Mouse (Mus musculus) spleen, postnatal 36 days (tissue): Measurements from ENCODE around the gene Csrp1.
A peak's percentile ranks its signal among the peaks of the same experiment; 100 is the strongest.

ENCODE experiments used
- DNase-seq, 2 experiments: peaks; one replicate each; pipeline ENCODE4 v3.0.0; 2022; ENCODE audit warnings: low spot score in 2 of 2, mixed read lengths in 1 of 2

The Csrp1 gene

GRCm38 (mm10) chr1:135698046-135698445 lies 21.8 kb upstream of the Csrp1 start:
- no peak for DNase-seq

DNA sequence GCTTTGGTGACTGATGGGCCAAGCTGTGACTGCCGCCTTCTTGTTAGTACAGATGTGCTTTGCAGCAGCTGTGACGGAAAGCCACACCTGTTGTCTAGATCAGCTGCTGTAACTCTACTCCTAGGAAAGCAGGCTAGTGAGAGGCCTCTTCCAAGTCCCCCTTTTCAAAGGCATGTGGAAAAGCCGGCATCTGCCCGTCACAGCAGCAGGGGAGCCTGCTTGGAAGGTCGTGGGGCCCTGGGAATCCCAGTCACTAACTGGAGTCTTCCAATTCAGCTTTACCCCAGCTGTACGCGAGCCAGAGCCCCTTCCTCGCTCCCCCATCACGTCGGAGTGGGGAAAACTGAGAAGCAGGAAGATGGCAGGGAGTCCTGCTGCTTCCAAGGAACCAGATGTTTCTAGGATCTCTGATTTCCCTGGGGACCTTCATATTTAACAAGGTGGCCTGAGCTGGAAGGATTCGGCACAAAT lies 21.4 kb upstream of the Csrp1 start:
- no peak for DNase-seq

DNA sequence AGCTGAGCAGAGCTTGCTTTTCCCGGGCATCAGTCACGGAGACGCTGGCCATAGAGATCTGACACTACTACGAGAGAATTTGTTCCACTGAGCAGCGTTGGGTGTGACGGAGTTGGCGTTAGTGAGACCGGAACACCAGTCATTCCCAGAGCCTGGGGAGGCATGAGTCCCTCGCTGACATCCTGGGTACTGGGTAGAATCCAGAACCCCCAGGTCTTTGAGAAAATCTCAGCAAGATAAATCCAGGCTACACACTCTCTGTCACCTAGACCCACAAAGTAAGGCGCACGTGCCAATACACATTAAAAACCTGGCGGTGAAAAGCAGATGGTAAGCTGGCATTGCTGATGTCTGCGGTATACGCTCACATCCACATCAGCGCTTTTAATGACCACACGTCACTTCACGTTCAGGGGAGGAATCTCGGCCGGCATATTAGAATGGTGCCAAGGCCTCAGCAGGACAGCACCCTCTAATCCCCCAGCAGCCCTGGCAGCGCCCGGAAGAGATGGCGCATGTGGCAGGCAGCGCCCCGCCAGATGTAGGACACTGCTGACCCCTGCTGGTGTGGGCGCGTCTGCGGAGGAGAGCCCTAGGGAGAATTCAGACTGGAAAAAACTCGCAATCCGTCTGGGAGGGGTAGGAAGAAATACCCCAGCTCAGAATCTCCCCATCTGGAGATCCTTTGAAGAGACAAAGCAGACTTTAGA lies 20.7 kb upstream of the Csrp1 start:
- DNase-seq: peak in 1 of 2 experiments; percentile 47

DNA sequence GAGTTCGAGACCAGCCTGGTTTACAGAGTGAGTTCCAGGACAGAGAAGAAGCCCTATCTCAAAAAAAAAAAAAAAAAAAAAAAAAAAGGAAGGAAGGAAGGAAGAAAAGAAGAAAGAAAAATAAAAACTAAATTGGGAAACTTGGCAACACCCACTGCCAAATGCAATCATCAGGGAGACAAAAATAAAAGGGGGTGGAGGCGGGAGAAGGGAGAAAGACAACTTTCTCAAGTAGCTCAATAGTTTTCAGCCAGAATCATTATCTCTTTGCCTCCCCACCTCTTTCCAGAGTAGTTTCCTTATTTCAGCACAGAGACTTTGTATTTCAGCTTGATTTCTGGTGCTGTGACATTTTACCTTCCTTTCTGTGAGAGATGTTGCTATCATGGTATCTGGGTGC lies 20.0 kb upstream of the Csrp1 start:
- DNase-seq: no peak

DNA sequence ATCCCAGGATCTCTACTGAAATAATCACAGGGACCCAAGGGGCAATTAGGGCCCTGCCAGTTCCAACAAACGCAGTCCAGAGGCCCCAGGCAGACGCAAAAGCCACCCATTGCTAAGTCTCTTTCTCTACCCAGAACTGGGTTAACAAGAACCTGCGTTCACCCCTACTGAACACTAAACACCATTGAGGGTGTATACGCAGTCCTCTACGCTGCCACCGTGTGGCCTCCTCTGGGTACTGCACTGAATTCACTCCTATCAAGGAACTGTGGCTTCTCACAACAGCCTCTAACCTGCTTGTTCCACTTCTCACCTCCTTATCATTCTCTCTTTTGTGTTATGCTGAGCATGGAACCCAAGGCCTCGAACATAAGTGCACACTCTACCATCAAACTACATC lies 19.3 kb upstream of the Csrp1 start:
- DNase-seq: peak; percentile 49 to 64

GRCm38 (mm10) chr1:135701314-135701713 lies 18.5 kb upstream of the Csrp1 start:
- DNase-seq: no peak

- DNase-seq: no peak
Observed at GRCm38 (mm10) chr1:135702722-135703121, 17.1 kb upstream of the Csrp1 start.

GRCm38 (mm10) chr1:135704317-135704821 lies 15.5 kb upstream of the Csrp1 start:
- DNase-seq: no peak

GRCm38 (mm10) chr1:135708369-135708768 lies 11.5 kb upstream of the Csrp1 start:
- no peak for DNase-seq

- DNase-seq: no peak
Observed at GRCm38 (mm10) chr1:135711126-135711525, 8.7 kb upstream of the Csrp1 start.

DNA sequence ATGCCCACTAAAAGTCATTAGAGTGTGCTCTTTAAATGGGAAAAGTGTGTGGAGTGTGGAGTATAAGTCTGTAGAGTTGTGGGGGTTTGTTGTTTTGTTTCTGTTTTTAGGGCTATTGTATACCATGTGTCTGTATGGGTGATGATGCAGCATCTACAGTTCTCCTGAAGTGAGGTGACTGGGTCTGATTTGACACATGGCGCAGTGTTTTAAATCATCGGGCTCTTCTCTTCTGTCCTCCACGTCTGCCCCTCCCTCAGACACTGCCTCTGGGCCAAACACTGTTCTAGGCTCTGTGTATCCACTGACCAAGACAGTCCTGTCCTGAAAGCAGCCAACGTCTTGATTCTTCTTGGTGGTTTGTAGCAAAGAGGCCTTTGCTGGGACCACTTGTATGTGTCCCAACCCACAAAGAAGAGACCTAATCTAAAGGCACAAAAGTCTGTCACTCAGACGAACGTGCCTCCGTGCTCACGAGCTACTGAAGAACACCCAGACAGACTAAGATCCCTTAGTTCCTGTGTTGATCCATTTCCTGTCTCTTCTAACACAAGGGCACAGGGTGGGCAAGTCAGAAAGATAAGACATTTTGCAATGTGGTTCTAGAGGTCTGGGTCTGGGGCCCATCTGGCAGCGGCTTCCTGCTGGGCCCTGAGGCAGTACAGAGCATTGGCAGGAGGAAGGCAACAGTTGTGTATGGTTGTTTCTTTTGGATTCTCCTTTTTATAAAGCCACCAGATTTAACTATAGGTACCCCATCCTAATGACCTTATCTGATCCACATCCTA lies 5.6 kb upstream of the Csrp1 start:
- DNase-seq: no peak

DNA sequence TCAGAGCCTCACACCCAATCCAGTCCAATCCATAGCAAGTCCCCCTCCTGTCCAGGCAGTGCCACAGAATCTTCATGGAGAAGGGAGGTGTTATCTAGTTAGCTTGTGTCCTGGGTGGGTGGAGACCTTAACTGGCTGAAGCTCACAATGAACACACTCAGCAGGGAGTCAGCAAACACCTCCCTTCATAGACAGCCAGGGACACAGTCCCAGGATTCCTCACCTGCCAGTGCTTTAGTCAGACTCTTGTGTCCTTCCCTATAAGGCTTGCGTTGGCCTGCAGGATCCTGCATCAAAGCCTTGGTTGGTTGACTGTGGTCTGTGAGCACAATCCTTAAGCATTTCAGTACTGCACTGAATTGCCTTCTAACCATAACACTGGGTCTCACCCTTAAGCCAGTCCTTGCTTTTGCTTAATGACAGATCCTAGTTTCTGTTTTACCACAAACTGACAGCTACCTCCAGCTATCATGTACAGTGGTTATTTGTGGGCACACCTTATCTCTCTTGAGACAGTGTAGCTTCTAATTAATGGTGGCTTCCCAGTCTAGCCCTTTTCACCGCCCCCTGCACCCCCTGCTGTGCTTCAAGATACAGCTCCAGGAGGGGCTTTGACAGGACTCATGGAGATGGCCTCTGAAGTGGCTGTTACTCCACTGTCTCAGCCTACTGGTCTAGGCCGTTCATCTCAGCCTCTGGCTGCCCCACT lies 4.8 kb upstream of the Csrp1 start:
- DNase-seq: no peak

DNA sequence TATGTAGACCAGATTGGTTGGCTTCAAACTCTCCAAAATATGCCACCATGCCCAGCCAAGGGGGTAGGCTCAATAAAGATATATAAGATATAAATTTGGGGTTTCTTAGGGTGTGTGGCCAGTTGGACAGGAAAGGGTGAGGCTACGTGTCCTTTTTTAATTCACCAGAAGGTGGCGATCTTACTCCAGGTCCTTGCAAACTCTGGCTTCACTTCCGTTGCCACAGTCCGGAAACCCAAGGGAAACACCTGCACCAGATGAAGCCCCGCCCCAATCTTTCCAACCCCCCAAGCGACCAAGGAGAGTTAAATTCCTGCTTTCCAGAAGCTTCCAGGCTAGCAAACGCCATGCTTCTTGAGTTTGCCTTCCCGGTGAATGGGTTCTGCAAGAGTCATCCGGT lies 375 bp upstream of the Csrp1 start:
- DNase-seq: peak; percentile 70 to 78

DNA sequence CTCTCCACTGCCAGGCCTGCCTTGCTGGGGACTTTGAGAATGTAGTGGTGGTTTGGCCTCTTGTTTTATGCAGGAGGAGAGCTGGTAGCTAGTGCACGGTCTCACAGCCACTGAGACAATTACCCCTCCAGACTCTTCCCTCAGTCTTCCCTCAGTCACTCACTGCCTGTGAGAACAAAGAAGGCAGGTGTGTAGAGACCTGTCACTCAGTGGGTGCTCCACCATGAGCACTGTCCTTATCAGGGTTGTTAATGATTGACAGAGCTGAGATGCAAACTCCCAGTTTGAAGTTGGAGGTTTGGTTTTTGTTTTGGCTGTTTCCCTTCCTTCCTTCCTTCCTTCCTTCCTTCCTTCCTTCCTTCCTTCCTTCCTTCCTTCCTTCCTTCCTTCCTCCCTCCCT lies 3.2 kb downstream of the Csrp1 start:
- no peak for DNase-seq

- DNase-seq: no peak
Observed at GRCm38 (mm10) chr1:135724134-135724533, 4.3 kb downstream of the Csrp1 start.

- no peak for DNase-seq
Observed at GRCm38 (mm10) chr1:135725324-135725723, 5.5 kb downstream of the Csrp1 start.

GRCm38 (mm10) chr1:135725936-135726335 lies 6.1 kb downstream of the Csrp1 start:
- peak; percentile 63 to 76 for DNase-seq

DNA sequence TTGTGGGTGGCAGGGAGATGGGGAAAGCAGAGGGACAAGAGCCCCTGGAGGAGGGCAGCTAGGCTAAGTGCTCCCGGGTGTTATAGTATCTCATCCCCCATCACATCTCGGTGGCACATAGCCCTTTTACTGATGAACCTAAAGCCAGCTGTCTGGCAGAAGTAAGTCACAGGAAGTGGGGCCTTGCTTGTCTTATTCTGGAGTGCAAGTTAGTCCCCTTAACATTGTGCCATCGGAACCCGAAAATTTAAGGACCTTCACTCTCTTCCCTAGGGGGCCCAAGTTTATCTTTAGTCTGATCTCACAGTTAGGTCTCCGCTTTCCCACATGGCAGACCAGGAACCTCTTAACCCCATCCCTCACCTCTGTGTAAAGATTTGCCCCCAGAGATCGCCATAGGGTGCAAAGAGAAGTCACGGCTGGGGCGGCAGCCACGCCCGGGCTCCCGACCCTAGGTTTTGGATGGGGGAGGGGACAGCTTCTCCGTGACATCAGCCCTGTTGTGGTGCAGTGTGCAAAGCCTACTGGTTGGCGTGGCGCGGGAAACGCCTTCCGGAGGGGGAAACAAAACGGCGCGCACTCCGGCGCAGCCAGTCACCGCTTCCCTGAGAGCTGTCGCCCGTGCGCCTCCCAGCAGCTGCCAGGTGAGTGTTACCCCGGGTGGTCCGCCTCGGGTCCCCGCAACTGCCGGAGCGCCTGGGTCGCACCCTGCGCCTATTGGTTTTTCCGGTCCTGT lies 8.9 kb downstream of the Csrp1 start:
- DNase-seq: peak; percentile 86 to 90

DNA sequence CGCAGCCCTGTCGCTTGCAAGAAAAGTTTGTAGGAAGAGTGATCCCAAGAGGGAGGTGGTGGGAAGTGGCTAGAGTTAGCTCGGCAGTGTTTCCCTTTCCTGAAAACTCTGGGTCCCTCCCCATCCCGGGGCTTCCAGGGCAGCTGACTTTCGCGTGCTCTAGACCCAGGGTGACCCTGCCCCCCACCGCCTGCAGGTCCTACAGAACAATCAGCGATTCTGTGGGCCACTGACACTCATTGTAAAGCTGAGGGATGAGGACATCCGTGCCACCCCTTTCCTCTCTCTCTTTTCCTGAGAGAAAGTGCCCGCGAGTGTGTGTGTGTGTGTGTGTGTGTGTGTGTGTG lies 9.5 kb downstream of the Csrp1 start:
- DNase-seq: peak in 1 of 2 experiments; percentile 30

DNA sequence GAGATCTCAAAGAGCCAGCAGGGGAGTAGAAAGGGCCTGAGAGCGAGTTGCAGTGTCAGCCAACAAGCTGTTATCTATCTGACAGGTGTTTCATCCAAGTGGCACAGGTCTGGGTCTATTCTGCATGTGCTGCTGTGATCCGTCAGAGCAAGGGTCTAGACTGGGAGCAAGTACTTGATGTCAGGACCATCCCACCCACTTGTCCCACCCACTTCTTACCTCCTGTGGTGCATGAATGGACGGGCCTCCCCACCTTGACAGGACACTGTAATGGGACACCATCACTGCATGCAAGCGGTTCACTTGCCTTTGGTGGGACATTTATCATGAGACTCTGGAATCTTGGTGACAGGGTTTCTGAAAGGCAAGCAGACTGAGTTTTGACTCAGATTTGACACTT lies 10.0 kb downstream of the Csrp1 start:
- no peak for DNase-seq

- no peak for DNase-seq
Observed at GRCm38 (mm10) chr1:135730296-135730695, 10.4 kb downstream of the Csrp1 start.

- no peak for DNase-seq
Observed at GRCm38 (mm10) chr1:135731393-135731792, 11.5 kb downstream of the Csrp1 start.
